Mouse (Mus musculus): ENCODE results near the gene Alpl. TPM values are rescaled to one million over a fixed set of nuclear protein-coding genes. Genes with fewer than 3 reads are reported as not detected.

The Alpl gene
- 12.0 and 15.3 TPM in 2 replicates for polyA plus RNA-seq (2015; fragmentation: Nextera tagmentation; extraction: Ambion mirVana)

GRCm38 (mm10) chr4:137795611-137796557 lies at the start of gene Alpl:
Gene Alpl, minus strand, starts transcription at chr4:137796384.
- Histone ChIP-seq H3K4me2 (replicated peaks) (peak within 1 kb of the TSS; percentile 87), H3K4me3 (peak within 1 kb of the TSS; percentile 50), H3K9ac (peak within 1 kb of the TSS; percentile 32; the same call in 1 of the 2 replicates), H3K4me1 (peaks cover 20% of the 10 kb centered on the region), H3K9me3 (no peaks in the 10 kb centered on the region), H3K27ac (no peak within 1 kb of the TSS), H3K27me3 (peaks cover 53% of the 10 kb centered on the region), H3K36me3 (no peaks in the 10 kb centered on the region)
- WGBS: under 1% methylated on average over 78 of the region's 78 CpGs
- ATAC-seq (ENCODE audit: low FRiP score, low read depth): peak; percentile 67; the same call in 1 of the 2 replicates

- no peak for ATAC-seq (ENCODE audit: low FRiP score, low read depth)
- Histone ChIP-seq H3K4me3 (no peak overlapping the region), H3K36me3 (no peaks in the 10 kb centered on the region), H3K27me3 (peaks cover 4% of the 10 kb centered on the region), H3K9me3 (peaks cover 5% of the 10 kb centered on the region; the same call in 1 of the 2 replicates), H3K9ac (no peak overlapping the region), H3K4me1 (no peaks in the 10 kb centered on the region), H3K4me2 (replicated peaks) (no peak overlapping the region), H3K27ac (no peak overlapping the region)
- 25% methylated on average over 11 of the region's 11 CpGs for WGBS
Measured at GRCm38 (mm10) chr4:137844656-137845055, 48.5 kb upstream of the Alpl start.

GRCm38 (mm10) chr4:137839452-137839851 lies 43.3 kb upstream of the Alpl start:
- ATAC-seq (ENCODE audit: low FRiP score, low read depth): no peak
- H3K36me3 ChIP-seq: no peaks in the 10 kb centered on the region
- H3K9ac ChIP-seq: no peak overlapping the region
- WGBS: 76% methylated on average over 5 of the region's 5 CpGs
- no peak overlapping the region for H3K4me2 ChIP-seq (replicated peaks)
- H3K27ac ChIP-seq: no peak overlapping the region
- no peaks in the 10 kb centered on the region for H3K9me3 ChIP-seq
- H3K4me3 ChIP-seq: no peak overlapping the region
- 0 out of 2 replicates have a peak, but pooled peaks cover 5% of the 10 kb centered on the region for H3K4me1 ChIP-seq
- peaks cover 4% of the 10 kb centered on the region for H3K27me3 ChIP-seq

GRCm38 (mm10) chr4:137838791-137839190 lies 42.6 kb upstream of the Alpl start:
- Histone ChIP-seq H3K9ac (no peak overlapping the region), H3K27ac (no peak overlapping the region), H3K4me1 (0 out of 2 replicates have a peak, but pooled peaks cover 5% of the 10 kb centered on the region), H3K27me3 (peaks cover 4% of the 10 kb centered on the region), H3K4me2 (replicated peaks) (no peak overlapping the region), H3K9me3 (no peaks in the 10 kb centered on the region), H3K4me3 (no peak overlapping the region), H3K36me3 (no peaks in the 10 kb centered on the region)
- ATAC-seq (ENCODE audit: low FRiP score, low read depth): no peak
- WGBS: 92% methylated on average over 2 of the region's 2 CpGs

GRCm38 (mm10) chr4:137837792-137838191 lies 41.6 kb upstream of the Alpl start:
- no peak overlapping the region for H3K9ac ChIP-seq
- no peak overlapping the region for H3K4me3 ChIP-seq
- 0 out of 2 replicates have a peak, but pooled peaks cover 5% of the 10 kb centered on the region for H3K4me1 ChIP-seq
- peaks cover 4% of the 10 kb centered on the region for H3K27me3 ChIP-seq
- WGBS: 85% methylated on average over 8 of the region's 8 CpGs
- no peak overlapping the region for H3K27ac ChIP-seq
- no peak for ATAC-seq (ENCODE audit: low FRiP score, low read depth)
- H3K36me3 ChIP-seq: no peaks in the 10 kb centered on the region
- no peaks in the 10 kb centered on the region for H3K9me3 ChIP-seq
- H3K4me2 ChIP-seq (replicated peaks): no peak overlapping the region

GRCm38 (mm10) chr4:137836741-137837140 lies 40.6 kb upstream of the Alpl start:
- Histone ChIP-seq H3K4me2 (replicated peaks) (no peak overlapping the region), H3K4me1 (0 out of 2 replicates have a peak, but pooled peaks cover 5% of the 10 kb centered on the region), H3K27ac (no peak overlapping the region), H3K4me3 (no peak overlapping the region), H3K9ac (no peak overlapping the region), H3K9me3 (no peaks in the 10 kb centered on the region), H3K36me3 (no peaks in the 10 kb centered on the region), H3K27me3 (peaks cover 4% of the 10 kb centered on the region)
- no peak for ATAC-seq (ENCODE audit: low FRiP score, low read depth)
- 89% methylated on average over 5 of the region's 5 CpGs for WGBS

- H3K4me1 ChIP-seq: 0 out of 2 replicates have a peak, but pooled peaks cover 5% of the 10 kb centered on the region
- H3K27ac ChIP-seq: no peak overlapping the region
- ATAC-seq (ENCODE audit: low FRiP score, low read depth): peak; percentile 78; the same call in 1 of the 2 replicates
- no peaks in the 10 kb centered on the region for H3K36me3 ChIP-seq
- H3K4me3 ChIP-seq: peak overlapping the region; percentile 18; the same call in 1 of the 2 replicates
- H3K9me3 ChIP-seq: no peaks in the 10 kb centered on the region
- 11% methylated on average over 14 of the region's 14 CpGs for WGBS
- peak overlapping the region; percentile 55 for H3K4me2 ChIP-seq (replicated peaks)
- H3K9ac ChIP-seq: peak overlapping the region; percentile 31; the same call in 1 of the 2 replicates
- H3K27me3 ChIP-seq: peaks cover 5% of the 10 kb centered on the region; the same call in 1 of the 2 replicates
Measured at GRCm38 (mm10) chr4:137835624-137836337, 39.6 kb upstream of the Alpl start.

GRCm38 (mm10) chr4:137831598-137831997 lies 35.4 kb upstream of the Alpl start:
- 81% methylated on average over 11 of the region's 11 CpGs for WGBS
- Histone ChIP-seq H3K27ac (no peak overlapping the region), H3K4me3 (no peak overlapping the region), H3K36me3 (no peaks in the 10 kb centered on the region), H3K27me3 (peaks cover 25% of the 10 kb centered on the region), H3K4me2 (replicated peaks) (no peak overlapping the region), H3K9me3 (no peaks in the 10 kb centered on the region), H3K9ac (no peak overlapping the region), H3K4me1 (0 out of 2 replicates have a peak, but pooled peaks cover 5% of the 10 kb centered on the region)
- ATAC-seq (ENCODE audit: low FRiP score, low read depth): no peak

GRCm38 (mm10) chr4:137830380-137830779 lies 34.2 kb upstream of the Alpl start:
- Histone ChIP-seq H3K36me3 (no peaks in the 10 kb centered on the region), H3K9ac (no peak overlapping the region), H3K27me3 (peaks cover 25% of the 10 kb centered on the region), H3K4me3 (no peak overlapping the region), H3K4me1 (0 out of 2 replicates have a peak, but pooled peaks cover under 1% of the 10 kb centered on the region), H3K27ac (no peak overlapping the region), H3K4me2 (replicated peaks) (no peak overlapping the region), H3K9me3 (no peaks in the 10 kb centered on the region)
- no peak for ATAC-seq (ENCODE audit: low FRiP score, low read depth)
- 9% methylated on average over 6 of the region's 6 CpGs for WGBS

- 84% methylated on average over 2 of the region's 2 CpGs for WGBS
- Histone ChIP-seq H3K4me1 (no peaks in the 10 kb centered on the region), H3K4me3 (no peak overlapping the region), H3K9me3 (no peaks in the 10 kb centered on the region), H3K27ac (no peak overlapping the region), H3K36me3 (no peaks in the 10 kb centered on the region), H3K27me3 (peaks cover 15% of the 10 kb centered on the region), H3K4me2 (replicated peaks) (no peak overlapping the region), H3K9ac (no peak overlapping the region)
- ATAC-seq (ENCODE audit: low FRiP score, low read depth): no peak
Measured at GRCm38 (mm10) chr4:137824881-137825280, 28.7 kb upstream of the Alpl start.

- H3K9me3 ChIP-seq: no peaks in the 10 kb centered on the region
- no peaks in the 10 kb centered on the region for H3K4me1 ChIP-seq
- no peak overlapping the region for H3K9ac ChIP-seq
- H3K4me2 ChIP-seq (replicated peaks): no peak overlapping the region
- ATAC-seq (ENCODE audit: low FRiP score, low read depth): no peak
- H3K4me3 ChIP-seq: no peak overlapping the region
- peaks cover 3% of the 10 kb centered on the region; the same call in 1 of the 2 replicates for H3K27me3 ChIP-seq
- no peak overlapping the region for H3K27ac ChIP-seq
- WGBS: 78% methylated on average over 3 of the region's 3 CpGs
- H3K36me3 ChIP-seq: no peaks in the 10 kb centered on the region
Measured at GRCm38 (mm10) chr4:137823542-137823941, 27.4 kb upstream of the Alpl start.

GRCm38 (mm10) chr4:137822537-137822936 lies 26.4 kb upstream of the Alpl start:
- Histone ChIP-seq H3K36me3 (no peaks in the 10 kb centered on the region), H3K4me1 (no peaks in the 10 kb centered on the region), H3K27me3 (no peaks in the 10 kb centered on the region), H3K27ac (no peak overlapping the region), H3K4me3 (no peak overlapping the region), H3K9me3 (no peaks in the 10 kb centered on the region), H3K9ac (no peak overlapping the region), H3K4me2 (replicated peaks) (no peak overlapping the region)
- WGBS: 84% methylated on average over 5 of the region's 5 CpGs
- ATAC-seq (ENCODE audit: low FRiP score, low read depth): no peak

All from limb, embryonic 13.5 days (tissue).